Mouse (Mus musculus) thymus, adult 18-20 months (tissue): ENCODE results near the gene Cdrt4.

Experiments used
- DNase-seq, 2 experiments: peaks; one replicate each; pipeline ENCODE4 v3.0.0; 2022; ENCODE audit warnings: mixed read lengths in 2 of 2

Cdrt4 gene

GRCm38 (mm10) chr11:62951012-62951411 is at the start of gene Cdrt4:
Cdrt4 (plus strand) TSS chr11:62951193.
- DNase-seq, result no peak

GRCm38 (mm10) chr11:62901699-62902323 is 49.2 kb upstream of the Cdrt4 start:
- DNase-seq, result peak in 1 of 2 experiments; percentile 9

GRCm38 (mm10) chr11:62903871-62904495 is 47.0 kb upstream of the Cdrt4 start:
- no peak for DNase-seq

- no peak for DNase-seq
These were observed 41.2 kb upstream of the Cdrt4 start for GRCm38 (mm10) chr11:62909720-62910306.

- no peak for DNase-seq
These were observed 39.6 kb upstream of the Cdrt4 start for GRCm38 (mm10) chr11:62911362-62911761.

- DNase-seq, result no peak
These were observed 37.9 kb upstream of the Cdrt4 start for GRCm38 (mm10) chr11:62913141-62913540.

- no peak for DNase-seq
These were observed 36.5 kb upstream of the Cdrt4 start for GRCm38 (mm10) chr11:62914532-62914931.

GRCm38 (mm10) chr11:62915486-62915885 is 35.5 kb upstream of the Cdrt4 start:
- DNase-seq, result no peak

GRCm38 (mm10) chr11:62916765-62917164 is 34.2 kb upstream of the Cdrt4 start:
- DNase-seq, result no peak

- no peak for DNase-seq
These were observed 30.8 kb upstream of the Cdrt4 start for GRCm38 (mm10) chr11:62919946-62920742.

GRCm38 (mm10) chr11:62920743-62921050 is 30.3 kb upstream of the Cdrt4 start:
- no peak for DNase-seq

- DNase-seq, result peak; percentile 31 to 34
These were observed 29.7 kb upstream of the Cdrt4 start for GRCm38 (mm10) chr11:62921052-62921977.

GRCm38 (mm10) chr11:62924091-62924761 is 26.8 kb upstream of the Cdrt4 start:
- DNase-seq, result no peak

- DNase-seq, result no peak
These were observed 21.2 kb upstream of the Cdrt4 start for GRCm38 (mm10) chr11:62929799-62930198.

- no peak for DNase-seq
These were observed 20.4 kb upstream of the Cdrt4 start for GRCm38 (mm10) chr11:62930574-62930973.

- DNase-seq, result no peak
These were observed 19.9 kb upstream of the Cdrt4 start for GRCm38 (mm10) chr11:62931141-62931540.

- DNase-seq, result no peak
These were observed 17.9 kb upstream of the Cdrt4 start for GRCm38 (mm10) chr11:62933099-62933498.

- DNase-seq, result no peak
These were observed 16.0 kb upstream of the Cdrt4 start for GRCm38 (mm10) chr11:62934795-62935514.

GRCm38 (mm10) chr11:62937986-62938385 is 13.0 kb upstream of the Cdrt4 start:
- no peak for DNase-seq

- DNase-seq, result no peak
These were observed 12.1 kb upstream of the Cdrt4 start for GRCm38 (mm10) chr11:62938921-62939320.

- no peak for DNase-seq
These were observed 10.8 kb upstream of the Cdrt4 start for GRCm38 (mm10) chr11:62940176-62940575.
